Mouse (Mus musculus) neural tube, embryonic 15.5 days (tissue): ENCODE results near the gene Gm2696. TPM values are rescaled to one million over a fixed set of nuclear protein-coding genes. Genes with fewer than 3 reads are reported as not detected.
"Not testable (repeated sequence)": the region's sequence is repeated elsewhere in the genome, so short reads cannot be mapped to it uniquely, and the experiment has no call there.

ENCODE experiments used
- ATAC-seq: fragments of 200-750 bp; cut with Nextera tagmentation; 2 replicates; pipeline ENCODE4 v1.8.0; 2017; ENCODE audit warnings: mild to moderate bottlenecking, moderate TSS enrichment, moderate library complexity; ENCODE audit not compliant: low FRiP score
- H3K27ac ChIP-seq: fragments of 300-500 bp; sonication (generic); replicated peaks from 2 replicates; pipeline ENCODE4 v1.5.1; 2015; ENCODE audit warnings: mild to moderate bottlenecking, inconsistent platforms
- H3K27me3 ChIP-seq: fragments of 300-500 bp; sonication (generic); replicated peaks from 2 replicates; pipeline ENCODE4 v1.6.1; 2015; ENCODE audit warnings: inconsistent platforms
- H3K36me3 ChIP-seq: fragments of 300-500 bp; sonication (generic); 2 replicates; pipeline ENCODE4 v1.6.1; 2015; ENCODE audit warnings: inconsistent platforms
- H3K4me1 ChIP-seq: fragments of 300-500 bp; sonication (generic); 2 replicates; pipeline ENCODE4 v1.6.1; 2015; ENCODE audit warnings: inconsistent platforms
- H3K4me2 ChIP-seq: fragments of 300-500 bp; sonication (generic); 2 replicates; pipeline ENCODE4 v1.6.1; 2015; ENCODE audit warnings: inconsistent platforms, mild to moderate bottlenecking, moderate library complexity
- H3K4me3 ChIP-seq: fragments of 300-500 bp; sonication (generic); replicated peaks from 2 replicates; pipeline ENCODE4 v1.5.1; 2015; ENCODE audit warnings: mild to moderate bottlenecking, inconsistent platforms
- H3K9ac ChIP-seq: fragments of 300-500 bp; sonication (generic); replicated peaks from 2 replicates; pipeline ENCODE4 v1.6.1; 2015; ENCODE audit warnings: mild to moderate bottlenecking, inconsistent platforms
- H3K9me3 ChIP-seq: fragments of 300-500 bp; sonication (generic); replicated peaks from 2 replicates; pipeline ENCODE4 v1.6.1; 2016; ENCODE audit warnings: inconsistent platforms
- WGBS: fragments of 180-500 bp; shearing (Covaris S2); methylation state at CpG from one replicate; pipeline ENCODE4 v1.1.7; 2015; ENCODE audit warnings: mixed read lengths; 5-methylcytosine and 5-hydroxymethylcytosine counted together
- polyA plus RNA-seq: library from polyadenylated mRNA; unstranded; fragments of >200 nt; fragmentation: Nextera tagmentation; extraction: Ambion mirVana; gene quantifications from 2 replicates; pipeline ENCODE4 v1.2.1, GENCODE M21; 2015

The Gm2696 gene
- polyA plus RNA-seq = not detected in 2 replicates

DNA sequence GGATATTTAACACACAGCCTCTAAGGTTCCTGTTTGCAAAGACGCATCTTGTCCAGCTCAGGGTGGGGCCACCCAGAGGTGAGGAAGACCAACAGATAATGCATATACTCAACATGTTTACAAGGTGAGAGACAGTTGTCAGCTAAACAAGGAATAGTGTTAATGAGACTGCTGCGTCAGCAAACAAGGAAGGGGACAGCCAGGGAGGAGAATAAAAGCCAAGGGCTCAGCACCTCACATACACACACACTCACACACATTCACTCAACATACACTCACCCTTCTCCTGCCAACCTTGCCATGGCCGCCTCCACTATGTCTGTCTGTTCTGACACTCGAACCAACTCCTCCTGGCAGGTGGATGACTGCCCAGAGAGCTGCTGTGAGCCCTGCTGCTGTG is at the start of gene Gm2696:
Gm2696 (plus strand) TSS at position 301 of the 400 bp plus-strand sequence.
- Histone ChIP-seq H3K4me3 (no peak within 1 kb of the TSS), H3K4me1 (peaks cover 4% of the 10 kb centered on the region; the same call in 1 of the 2 replicates), H3K9me3 (no peaks in the 10 kb centered on the region), H3K27me3 (no peaks in the 10 kb centered on the region), H3K9ac (no peak within 1 kb of the TSS), H3K27ac (no peak within 1 kb of the TSS), H3K36me3 (no peaks in the 10 kb centered on the region), H3K4me2 (no peak within 1 kb of the TSS)
- WGBS = 52% methylated on average over 4 of the region's 4 CpGs
- no peak for ATAC-seq

DNA sequence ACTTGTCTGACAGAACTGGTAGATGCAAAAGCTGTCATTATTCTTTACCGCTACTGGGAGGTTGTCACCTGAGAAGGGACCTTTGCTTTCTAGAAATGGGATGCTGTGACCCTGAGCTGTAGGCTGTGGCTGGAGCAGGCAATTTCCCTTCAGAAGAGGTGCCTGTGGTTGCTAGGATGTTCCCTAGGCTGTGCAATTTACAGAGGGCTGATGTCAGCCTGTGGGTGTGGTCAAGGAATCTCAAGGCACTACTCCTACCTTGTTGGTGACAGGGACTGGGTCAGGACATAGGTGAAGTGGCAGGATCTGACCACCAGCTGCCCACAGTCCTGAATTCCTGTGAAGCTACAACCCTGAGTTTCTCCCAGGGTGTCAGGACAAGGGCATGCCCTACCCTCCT is 44.8 kb upstream of the Gm2696 start:
- no peak overlapping the region for H3K9ac ChIP-seq
- H3K36me3 ChIP-seq = no peaks in the 10 kb centered on the region
- ATAC-seq = no peak
- H3K27ac ChIP-seq = no peak overlapping the region
- WGBS = 95% methylated on average over 1 of the region's 1 CpGs
- H3K9me3 ChIP-seq = no peaks in the 10 kb centered on the region
- H3K27me3 ChIP-seq = no peaks in the 10 kb centered on the region
- no peak overlapping the region for H3K4me3 ChIP-seq
- no peak overlapping the region for H3K4me2 ChIP-seq
- no peaks in the 10 kb centered on the region for H3K4me1 ChIP-seq

DNA sequence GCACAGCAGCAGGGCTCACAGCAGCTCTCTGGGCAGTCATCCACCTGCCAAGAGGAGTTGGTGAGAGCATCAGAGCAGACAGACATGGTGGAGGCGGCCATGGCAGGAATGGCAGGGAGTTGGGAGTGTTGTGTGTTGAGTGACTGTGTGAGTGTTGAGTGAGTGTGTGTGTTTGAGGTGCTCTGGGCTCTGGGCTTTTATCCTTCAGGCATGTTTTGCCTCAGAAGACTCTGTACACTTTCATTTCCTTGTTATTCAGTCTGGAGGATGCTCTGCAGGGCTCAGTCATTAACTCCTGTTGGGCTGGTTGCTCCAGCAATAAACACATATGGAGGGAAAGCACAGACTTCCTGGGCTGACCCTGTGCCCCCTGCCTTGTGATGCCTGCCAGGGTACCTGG is 43.3 kb upstream of the Gm2696 start, which contains the start of gene Gm3238:
Gm3238 (minus strand) TSS at position 101 of the 400 bp plus-strand sequence.
- ATAC-seq, H3K27ac ChIP-seq, H3K9me3 ChIP-seq: not testable (repeated sequence)

DNA sequence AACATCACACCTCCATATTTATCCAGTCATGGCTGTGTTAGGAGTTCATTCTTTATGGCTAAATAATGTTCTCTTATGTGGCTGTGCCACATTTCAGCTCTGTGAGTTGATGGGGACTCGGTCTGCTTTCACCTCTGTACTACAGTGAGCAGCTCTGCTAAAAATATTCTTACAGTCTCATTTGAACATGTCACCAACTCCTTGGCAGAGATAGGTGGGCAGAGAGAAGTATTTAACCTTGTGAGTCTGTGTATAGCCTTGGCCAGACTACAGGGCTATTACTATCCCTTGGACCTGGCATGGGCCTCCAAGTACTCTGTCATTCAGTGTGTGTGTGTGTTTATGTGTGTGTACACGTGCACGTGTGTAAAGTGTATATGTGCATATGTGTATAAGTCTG is 42.3 kb upstream of the Gm2696 start:
- H3K4me1 ChIP-seq, ATAC-seq, H3K9ac ChIP-seq, H3K4me2 ChIP-seq, H3K27ac ChIP-seq, H3K36me3 ChIP-seq, H3K9me3 ChIP-seq, H3K4me3 ChIP-seq, H3K27me3 ChIP-seq: not testable (repeated sequence)
- WGBS = 87% methylated on average over 3 of the region's 3 CpGs

More for the DNA sequence above, 43.3 kb upstream of the Gm2696 start, which contains the start of gene Gm3238:
- WGBS = 57% methylated on average over 1 of the region's 1 CpGs
- H3K9ac ChIP-seq, H3K4me2 ChIP-seq, H3K27me3 ChIP-seq, H3K4me3 ChIP-seq, H3K36me3 ChIP-seq, H3K4me1 ChIP-seq: not testable (repeated sequence)

DNA sequence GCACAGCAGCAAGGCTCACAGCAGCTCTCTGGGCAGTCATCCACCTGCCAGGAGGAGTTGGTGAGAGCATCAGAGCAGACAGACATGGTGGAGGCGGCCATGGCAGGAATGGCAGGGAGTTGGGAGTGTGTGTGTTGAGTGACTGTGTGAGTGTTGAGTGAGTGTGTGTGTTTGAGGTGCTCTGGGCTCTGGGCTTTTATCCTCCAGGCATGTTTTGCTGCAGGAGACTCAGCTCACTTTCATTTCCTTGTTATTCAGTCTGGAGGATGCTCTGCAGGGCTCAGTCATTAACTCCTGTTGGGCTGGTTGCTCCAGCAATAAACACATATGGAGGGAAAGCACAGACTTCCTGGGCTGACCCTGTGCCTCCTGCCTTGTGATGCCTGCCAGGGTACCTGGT is 37.6 kb upstream of the Gm2696 start, which contains the start of gene Gm7138:
Gm7138 (minus strand) TSS at position 101 of the 400 bp plus-strand sequence.
- H3K36me3 ChIP-seq, H3K4me3 ChIP-seq, H3K9me3 ChIP-seq, H3K4me2 ChIP-seq, ATAC-seq, H3K27ac ChIP-seq, H3K27me3 ChIP-seq, H3K4me1 ChIP-seq, H3K9ac ChIP-seq: not testable (repeated sequence)
- WGBS = 83% methylated on average over 1 of the region's 1 CpGs

DNA sequence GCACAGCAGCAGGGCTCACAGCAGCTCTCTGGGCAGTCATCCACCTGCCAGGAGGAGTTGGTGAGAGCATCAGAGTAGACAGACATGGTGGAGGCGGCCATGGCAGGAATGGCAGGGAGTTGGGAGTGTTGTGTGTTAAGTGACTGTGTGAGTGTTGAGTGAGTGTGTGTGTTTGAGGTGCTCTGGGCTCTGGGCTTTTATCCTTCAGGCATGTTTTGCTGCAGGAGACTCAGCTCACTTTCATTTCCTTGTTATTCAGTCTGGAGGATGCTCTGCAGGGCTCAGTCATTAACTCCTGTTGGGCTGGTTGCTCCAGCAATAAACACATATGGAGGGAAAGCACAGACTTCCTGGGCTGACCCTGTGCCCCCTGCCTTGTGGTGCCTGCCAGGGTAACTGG is 32.0 kb upstream of the Gm2696 start, which contains the start of gene Gm3250:
Gm3250 (minus strand) TSS at position 101 of the 400 bp plus-strand sequence.
- not testable (repeated sequence) for H3K9me3 ChIP-seq, H3K36me3 ChIP-seq, ATAC-seq, H3K27me3 ChIP-seq, H3K4me1 ChIP-seq, H3K4me2 ChIP-seq, H3K9ac ChIP-seq, H3K27ac ChIP-seq, H3K4me3 ChIP-seq
- WGBS = 47% methylated on average over 1 of the region's 1 CpGs

DNA sequence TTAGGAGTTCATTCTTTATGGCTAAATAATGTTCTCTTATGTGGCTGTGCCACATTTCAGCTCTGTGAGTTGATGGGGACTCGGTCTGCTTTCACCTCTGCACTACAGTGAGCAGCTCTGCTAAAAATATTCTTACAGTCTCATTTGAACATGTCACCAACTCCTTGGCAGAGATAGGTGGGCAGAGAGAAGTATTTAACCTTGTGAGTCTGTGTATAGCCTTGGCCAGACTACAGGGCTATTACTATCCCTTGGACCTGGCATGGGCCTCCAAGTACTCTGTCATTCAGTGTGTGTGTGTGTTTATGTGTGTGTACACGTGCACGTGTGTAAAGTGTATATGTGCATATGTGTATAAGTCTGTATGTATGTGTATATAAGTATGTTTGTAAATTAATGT is 31.1 kb upstream of the Gm2696 start:
- H3K4me3 ChIP-seq, H3K27me3 ChIP-seq, H3K27ac ChIP-seq, H3K4me1 ChIP-seq, ATAC-seq, H3K4me2 ChIP-seq, H3K9me3 ChIP-seq, H3K36me3 ChIP-seq, H3K9ac ChIP-seq: not testable (repeated sequence)
- 92% methylated on average over 3 of the region's 3 CpGs for WGBS

DNA sequence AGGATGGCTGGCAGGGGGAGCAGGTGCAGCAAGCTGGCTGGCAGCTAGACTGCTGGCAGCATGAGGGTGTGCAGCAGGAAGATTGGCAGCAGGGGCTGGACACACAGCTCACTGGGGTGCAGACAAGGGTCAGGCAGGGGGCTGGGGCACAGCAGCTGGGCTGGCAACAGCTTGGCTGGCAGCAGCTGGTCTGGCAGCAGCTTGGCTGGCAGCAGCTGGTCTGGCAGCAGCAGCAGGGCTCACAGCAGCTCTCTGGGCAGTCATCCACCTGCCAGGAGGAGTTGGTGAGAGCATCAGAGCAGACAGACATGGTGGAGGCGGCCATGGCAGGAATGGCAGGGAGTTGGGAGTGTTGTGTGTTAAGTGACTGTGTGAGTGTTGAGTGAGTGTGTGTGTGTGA is 26.6 kb upstream of the Gm2696 start, which contains the start of gene Gm7137:
Gm7137 (minus strand) TSS at position 325 of the 400 bp plus-strand sequence.
- H3K9me3 ChIP-seq, H3K9ac ChIP-seq, ATAC-seq, H3K4me3 ChIP-seq, H3K27ac ChIP-seq, H3K4me1 ChIP-seq, H3K27me3 ChIP-seq, H3K36me3 ChIP-seq, H3K4me2 ChIP-seq: not testable (repeated sequence)
- WGBS = 29% methylated on average over 1 of the region's 1 CpGs

DNA sequence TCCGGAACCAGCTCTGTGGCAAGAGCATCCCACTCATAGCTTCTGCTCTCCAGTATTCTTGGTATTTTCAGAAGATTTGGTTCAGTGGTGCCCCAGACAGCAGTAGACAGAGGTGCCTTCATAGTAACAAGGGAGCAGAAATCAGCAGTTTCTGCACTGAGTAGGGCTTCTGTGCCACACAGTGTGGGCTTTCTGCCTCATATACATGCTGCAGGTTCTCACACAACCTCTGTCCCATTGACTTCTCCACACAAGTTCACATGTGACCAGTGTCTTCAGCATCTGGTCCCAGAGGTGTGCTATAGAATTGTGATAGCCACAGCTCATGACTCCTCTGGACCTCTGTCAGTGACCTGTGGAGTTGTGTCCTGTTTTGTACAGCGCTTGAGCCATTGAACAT is 25.9 kb upstream of the Gm2696 start:
- ATAC-seq = no peak
- Histone ChIP-seq H3K4me1 (no peaks in the 10 kb centered on the region), H3K27ac (no peak overlapping the region), H3K36me3 (no peaks in the 10 kb centered on the region), H3K27me3 (no peaks in the 10 kb centered on the region), H3K4me3 (no peak overlapping the region), H3K4me2 (no peak overlapping the region), H3K9ac (no peak overlapping the region), H3K9me3 (no peaks in the 10 kb centered on the region)
- WGBS = 71% methylated on average over 2 of the region's 2 CpGs

DNA sequence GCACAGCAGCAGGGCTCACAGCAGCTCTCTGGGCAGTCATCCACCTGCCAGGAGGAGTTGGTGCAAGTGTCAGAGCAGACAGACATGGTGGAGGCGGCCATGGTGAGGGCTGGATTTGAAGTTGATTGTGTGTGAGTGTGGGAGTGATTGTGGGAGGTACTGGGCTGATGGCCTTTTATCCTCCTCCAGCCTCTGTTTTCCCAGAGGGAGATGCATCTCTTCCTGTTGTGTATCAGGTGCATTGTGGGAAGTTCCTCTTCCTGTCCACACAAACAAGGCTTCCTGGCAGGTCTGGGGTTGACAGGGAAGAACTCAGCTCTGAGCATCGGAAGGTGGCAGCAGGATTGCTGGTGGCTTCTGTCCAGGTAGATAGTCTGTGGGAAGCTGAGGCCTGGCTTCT is 19.5 kb upstream of the Gm2696 start, which contains the start of gene Gm9639:
Gm9639 (minus strand) TSS at position 101 of the 400 bp plus-strand sequence.
- no peak within 1 kb of the TSS for H3K27ac ChIP-seq
- no peaks in the 10 kb centered on the region for H3K36me3 ChIP-seq
- H3K4me3 ChIP-seq = no peak within 1 kb of the TSS
- 0 out of 2 replicates have a peak, but pooled peaks cover 5% of the 10 kb centered on the region for H3K4me1 ChIP-seq
- no peaks in the 10 kb centered on the region for H3K27me3 ChIP-seq
- no peaks in the 10 kb centered on the region for H3K9me3 ChIP-seq
- no peak within 1 kb of the TSS for H3K9ac ChIP-seq
- H3K4me2 ChIP-seq = no peak within 1 kb of the TSS
- no peak for ATAC-seq
- WGBS = 56% methylated on average over 2 of the region's 2 CpGs

DNA sequence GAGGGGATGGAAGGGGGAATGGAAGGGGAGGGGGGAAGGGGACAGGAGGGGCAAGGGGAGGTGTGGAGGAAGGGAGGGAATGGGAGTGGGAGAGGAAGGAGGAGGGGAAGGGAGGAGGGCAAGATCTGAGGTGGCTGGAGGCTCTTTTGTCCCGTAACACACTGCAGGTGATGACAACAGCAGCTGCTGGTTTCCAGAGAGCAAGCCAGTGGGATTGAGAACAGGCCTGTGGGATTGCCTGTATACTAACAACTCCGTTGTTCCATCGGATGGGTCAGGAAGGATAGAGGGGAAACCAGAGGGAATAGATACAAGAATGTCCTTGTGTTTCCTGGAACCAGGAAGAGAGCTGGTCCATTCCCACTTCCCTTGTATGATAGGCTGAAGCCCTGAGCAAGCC is 16.8 kb upstream of the Gm2696 start:
- no peak for ATAC-seq
- Histone ChIP-seq H3K4me1 (0 out of 2 replicates have a peak, but pooled peaks cover 5% of the 10 kb centered on the region), H3K9ac (no peak overlapping the region), H3K27me3 (no peaks in the 10 kb centered on the region), H3K36me3 (no peaks in the 10 kb centered on the region), H3K9me3 (no peaks in the 10 kb centered on the region), H3K4me2 (no peak overlapping the region), H3K4me3 (no peak overlapping the region), H3K27ac (no peak overlapping the region)
- 27% methylated on average over 3 of the region's 3 CpGs for WGBS

DNA sequence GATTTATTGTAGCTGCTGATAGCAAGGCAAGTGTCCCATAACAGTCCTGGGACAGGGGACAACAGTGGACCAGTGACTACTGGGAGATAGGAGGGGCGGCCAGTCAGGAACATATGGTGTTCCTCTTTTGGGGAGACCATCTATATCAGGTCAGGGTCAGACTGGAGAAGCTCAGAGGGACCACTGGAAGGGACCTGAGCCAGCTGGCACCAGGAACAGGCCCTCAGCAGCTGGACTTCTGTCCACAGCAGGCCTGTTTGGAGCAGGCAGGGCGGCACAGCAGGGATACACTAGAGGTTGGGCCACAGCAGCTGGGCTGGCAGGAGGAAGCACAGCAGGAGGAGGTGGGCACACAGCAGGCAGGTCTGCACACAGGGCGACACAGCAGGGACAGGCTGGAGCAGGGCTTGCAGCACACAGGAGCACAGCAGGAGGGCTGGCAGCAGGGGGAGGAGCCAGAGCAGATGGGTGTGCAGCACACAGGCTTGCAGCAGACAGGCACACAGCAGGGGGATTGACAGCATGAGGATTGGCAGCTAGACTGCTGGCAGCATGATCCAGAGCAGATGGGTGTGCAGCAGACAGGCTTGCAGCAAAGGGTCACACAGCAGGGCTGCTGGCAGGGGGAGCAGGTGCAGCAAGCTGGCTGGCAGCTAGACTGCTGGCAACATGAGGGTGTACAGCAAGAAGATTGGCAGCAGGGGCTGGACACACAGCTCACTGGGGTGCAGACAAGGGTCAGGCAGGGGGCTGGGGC is 16.1 kb upstream of the Gm2696 start:
- not testable (repeated sequence) for H3K27me3 ChIP-seq, H3K36me3 ChIP-seq, H3K4me3 ChIP-seq, H3K9ac ChIP-seq, H3K4me1 ChIP-seq, ATAC-seq, H3K4me2 ChIP-seq, H3K27ac ChIP-seq, H3K9me3 ChIP-seq
- 37% methylated on average over 3 of the region's 3 CpGs for WGBS
